21 mouse cellular contexts compared by ENCODE assay signal in the genomic region with DNA sequence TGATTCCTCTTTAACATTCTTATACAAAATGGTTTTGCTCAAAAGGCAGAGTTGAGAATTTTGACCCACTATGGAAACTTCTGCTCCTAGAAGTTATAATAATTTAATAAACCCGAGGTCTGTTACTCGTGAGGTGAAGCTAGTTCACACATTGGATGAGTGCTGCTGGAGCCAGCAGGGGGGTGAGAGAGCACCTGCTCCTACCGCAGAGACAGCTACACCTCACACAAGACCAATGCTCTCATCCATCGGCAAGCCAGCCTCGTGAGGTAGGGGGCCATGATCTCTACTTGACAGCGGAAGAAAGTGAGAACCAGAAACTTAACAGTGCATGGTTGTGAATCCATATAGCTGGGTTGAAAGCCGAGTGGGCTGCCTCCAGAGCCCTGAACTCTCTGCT. TPM values are rescaled to one million over a fixed set of nuclear protein-coding genes. Genes with fewer than 3 reads are reported as not detected.
A peak's percentile ranks its signal among the peaks of the same experiment; 100 is the strongest.
DNase-seq lines count a peak whose midpoint lies in the region; ATAC-seq and TF ChIP-seq lines count a peak whose summit lies in the region.
"Had no signal": no experiment of that assay in that cellular context is flagged by ENCODE, and none has a peak within 500 bp of the region (broad histone marks: within the 10 kb centered on the region; RNA-seq: fewer than 3 reads in every experiment).

No protein-coding gene starts in this region.

- H3K4me2 ChIP-seq in limb, embryonic 12.5 days: no peak overlapping the region
- no peak overlapping the region for H3K4me2 ChIP-seq in kidney, embryonic 14.5 days (replicated peaks; ENCODE audit: low read depth, low read length)
- H3K4me2 ChIP-seq: embryonic facial prominence, embryonic 15.5 days; forebrain, embryonic 15.5 days; heart, embryonic 12.5 days; hindbrain, embryonic 15.5 days; kidney, embryonic 15.5 days had no signal

- no peaks in the 10 kb centered on the region for H3K27me3 ChIP-seq in limb, embryonic 12.5 days
- H3K27me3 ChIP-seq in limb, embryonic 10.5 days (ENCODE audit: low read depth, poor library complexity, severe bottlenecking): no peaks in the 10 kb centered on the region
- no peaks in the 10 kb centered on the region for H3K27me3 ChIP-seq in cerebellum, adult 2 months (ENCODE audit: control insufficient read depth, insufficient read depth, low read length)
- H3K27me3 ChIP-seq in kidney, embryonic 14.5 days (ENCODE audit: control insufficient read depth, insufficient read depth, low read length): no peaks in the 10 kb centered on the region
- no peaks in the 10 kb centered on the region for H3K27me3 ChIP-seq in thymus, adult 2 months (ENCODE audit: control insufficient read depth, insufficient read depth, low read length)
- H3K27me3 ChIP-seq: embryonic facial prominence, embryonic 15.5 days; forebrain, embryonic 15.5 days; heart, embryonic 12.5 days; hindbrain, embryonic 15.5 days; kidney, embryonic 15.5 days had no signal

- DNase-seq in limb, embryonic 10.5 days (ENCODE audit: low spot score): no peak
- DNase-seq in cerebellum, adult 2 months: peak; percentile 72 to 84
- DNase-seq in cerebellum, postnatal 14 days: peak; percentile 72 to 74
- DNase-seq in ovary, adult 18-20 months (ENCODE audit: low spot score): no peak
- DNase-seq in thymus, adult 2 months: no peak
- DNase-seq: adrenal gland, adult 2 months; adrenal gland, postnatal 25 days; embryo, embryonic 11 days; gastrocnemius, postnatal 10 days; heart, adult 2 months had no signal

- ATAC-seq in limb, embryonic 12.5 days (ENCODE audit: insufficient number of reproducible peaks, insufficient read depth, low FRiP score, low TSS enrichment, low read depth): 0 out of 2 replicates have a peak, but pooled peaks have one; percentile 21
- ATAC-seq in kidney, embryonic 14.5 days (ENCODE audit: low FRiP score, low TSS enrichment): no peak
- ATAC-seq: forebrain, embryonic 15.5 days; intestine, embryonic 16.5 days had no signal

- peaks cover 35% of the 10 kb centered on the region for H3K36me3 ChIP-seq in limb, embryonic 12.5 days
- H3K36me3 ChIP-seq in limb, embryonic 10.5 days: peaks cover 36% of the 10 kb centered on the region
- H3K36me3 ChIP-seq in kidney, embryonic 14.5 days (ENCODE audit: control insufficient read depth, insufficient read depth, low read length): peaks cover 21% of the 10 kb centered on the region
- no peaks in the 10 kb centered on the region for H3K36me3 ChIP-seq in thymus, adult 2 months (ENCODE audit: control insufficient read depth, insufficient read depth, low read length)
- H3K36me3 ChIP-seq: hindbrain, embryonic 15.5 days had no signal

- H3K9me3 ChIP-seq in limb, embryonic 12.5 days: no peaks in the 10 kb centered on the region
- H3K9me3 ChIP-seq in limb, embryonic 10.5 days (replicated peaks): no peaks in the 10 kb centered on the region
- no peaks in the 10 kb centered on the region for H3K9me3 ChIP-seq in kidney, embryonic 14.5 days (ENCODE audit: control insufficient read depth, low read length)
- H3K9me3 ChIP-seq: embryonic facial prominence, embryonic 15.5 days; forebrain, embryonic 10.5 days; forebrain, embryonic 15.5 days; heart, embryonic 12.5 days; hindbrain, embryonic 10.5 days; hindbrain, embryonic 15.5 days; kidney, embryonic 15.5 days had no signal

- no peak for TF ChIP-seq POLR2A in cerebellum, adult 2 months (IDR thresholded peaks at IDR 0.05; ENCODE audit: borderline replicate concordance, insufficient read depth, low read length)
- TF ChIP-seq POLR2A in thymus, adult 2 months (IDR thresholded peaks at IDR 0.05; ENCODE audit: control insufficient read depth, extremely low read depth, insufficient read depth, low read length, poor library complexity): no peak

- peak; percentile 14; the same call in 1 of the 2 replicates for TF ChIP-seq CTCF in cerebellum, adult 2 months (IDR thresholded peaks at IDR 0.05; ENCODE audit: borderline replicate concordance, insufficient read depth, low read depth, low read length)
- no peak for TF ChIP-seq CTCF in thymus, adult 2 months (IDR thresholded peaks at IDR 0.05; ENCODE audit: borderline replicate concordance, control insufficient read depth, extremely low read depth, insufficient read depth, low read length, poor library complexity)

- no peak overlapping the region for H3K9ac ChIP-seq in limb, embryonic 12.5 days (replicated peaks)
- no peak overlapping the region for H3K9ac ChIP-seq in kidney, embryonic 14.5 days (ENCODE audit: low read depth, low read length)
- H3K9ac ChIP-seq: embryonic facial prominence, embryonic 15.5 days; forebrain, embryonic 15.5 days; heart, embryonic 12.5 days; hindbrain, embryonic 15.5 days; kidney, embryonic 15.5 days had no signal

- peaks cover 36% of the 10 kb centered on the region for H3K4me1 ChIP-seq in limb, embryonic 12.5 days (replicated peaks)
- H3K4me1 ChIP-seq in limb, embryonic 10.5 days: peaks cover 27% of the 10 kb centered on the region
- H3K4me1 ChIP-seq in cerebellum, adult 2 months (ENCODE audit: control insufficient read depth, insufficient read depth, low read length): peaks cover 36% of the 10 kb centered on the region
- H3K4me1 ChIP-seq in kidney, embryonic 14.5 days (ENCODE audit: control insufficient read depth, insufficient read depth, low read length): peaks cover 9% of the 10 kb centered on the region; the same call in 1 of the 2 replicates
- no peaks in the 10 kb centered on the region for H3K4me1 ChIP-seq in thymus, adult 2 months (replicated peaks; ENCODE audit: control insufficient read depth, insufficient read depth, low read length)

- no peak overlapping the region for H3K4me3 ChIP-seq in limb, embryonic 12.5 days (replicated peaks)
- H3K4me3 ChIP-seq in limb, embryonic 10.5 days: no peak overlapping the region
- no peak overlapping the region for H3K4me3 ChIP-seq in cerebellum, adult 2 months (replicated peaks; ENCODE audit: insufficient read depth, low read depth, low read length)
- no peak overlapping the region for H3K4me3 ChIP-seq in kidney, embryonic 14.5 days (ENCODE audit: low read length)
- H3K4me3 ChIP-seq in thymus, adult 2 months (ENCODE audit: control insufficient read depth, insufficient read depth, low read length): no peak overlapping the region
- H3K4me3 ChIP-seq: embryonic facial prominence, embryonic 15.5 days; erythroblast, embryonic 14.5 days; forebrain, embryonic 10.5 days; forebrain, embryonic 15.5 days; heart, adult 2 months; heart, embryonic 12.5 days; hindbrain, embryonic 10.5 days; hindbrain, embryonic 15.5 days; kidney, embryonic 15.5 days had no signal

- H3K27ac ChIP-seq in limb, embryonic 12.5 days: no peak overlapping the region
- no peak overlapping the region for H3K27ac ChIP-seq in limb, embryonic 10.5 days
- H3K27ac ChIP-seq in cerebellum, adult 2 months (ENCODE audit: insufficient read depth, low read length): 0 out of 2 replicates have a peak overlapping the region, but pooled peaks have one; percentile 22
- H3K27ac ChIP-seq in kidney, embryonic 14.5 days (ENCODE audit: low read depth, low read length): no peak overlapping the region
- H3K27ac ChIP-seq in thymus, adult 2 months (ENCODE audit: control insufficient read depth, insufficient read depth, low read length): no peak overlapping the region
- H3K27ac ChIP-seq: forebrain, embryonic 10.5 days; forebrain, embryonic 15.5 days; heart, adult 2 months; hindbrain, embryonic 10.5 days; hindbrain, embryonic 15.5 days; kidney, embryonic 15.5 days had no signal

- 78% methylated on average over 7 of the region's 7 CpGs for WGBS in limb, embryonic 12.5 days
- WGBS in limb, embryonic 10.5 days: 85% methylated on average over 7 of the region's 7 CpGs
- 15% methylated on average over 7 of the region's 7 CpGs for WGBS in cerebellum, adult 2 months
- 82% methylated on average over 7 of the region's 7 CpGs for WGBS in kidney, embryonic 14.5 days
- WGBS in thymus, adult 2 months: 94% methylated on average over 7 of the region's 7 CpGs

RNA-seq across cellular contexts. Expression of a gene that starts 35.1 kb away (rescaled TPM):
- 43.1 and 50.8 TPM in 2 replicates for polyA plus RNA-seq in limb, embryonic 12.5 days (2016; fragmentation: Nextera tagmentation; extraction: Ambion mirVana)
- polyA plus RNA-seq in limb, embryonic 10.5 days (2016; fragmentation: Nextera tagmentation; extraction: Ambion mirVana): 20.0 and 38.3 TPM in 2 replicates
- polyA plus RNA-seq in cerebellum, adult 2 months (2012; rRNA removed): 37.9 and 43.6 TPM in 2 replicates
- 15.2 and 23.5 TPM in 2 replicates for polyA plus RNA-seq in kidney, embryonic 14.5 days (2014; fragmentation: Nextera tagmentation; extraction: Ambion mirVana)
- polyA plus RNA-seq in thymus, adult 2 months (2012; rRNA removed): 13.1 and 14.6 TPM in 2 replicates
- polyA plus RNA-seq: erythroblast, embryonic 14.5 days had no signal

Comparison
In these comparisons a context has a peak if more than half of its experiments do, and no peak if none do; other contexts are left out.
1. DNase-seq: peak in cerebellum, adult 2 months (2 of 2) and cerebellum, postnatal 14 days (2 of 2); none in limb, embryonic 10.5 days (single experiment), ovary, adult 18-20 months (single experiment) and thymus, adult 2 months (single experiment).